Mouse (Mus musculus): ENCODE measurements around the gene Dnase1l3.

Gene Dnase1l3

DNA sequence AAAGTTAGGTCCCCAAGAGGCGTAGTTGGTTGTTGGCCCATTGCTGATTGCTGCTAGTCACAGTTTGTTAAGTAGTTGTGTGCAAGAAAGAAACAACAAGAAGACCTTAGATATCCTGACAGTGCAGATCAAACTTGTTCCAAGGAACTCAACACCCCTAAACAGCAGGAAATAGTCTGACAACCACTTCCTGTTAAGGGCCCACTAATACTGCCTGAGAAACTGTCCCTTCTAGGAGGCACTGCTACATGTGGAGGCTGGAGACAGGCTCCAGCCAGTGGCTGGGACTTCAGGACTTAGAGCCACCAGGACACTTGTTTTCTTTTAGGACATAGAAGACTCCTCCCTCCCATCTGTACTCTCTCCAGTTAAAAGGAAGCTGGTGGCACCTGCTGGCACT lies 16.9 kb downstream of the Dnase1l3 start:
- DNase-seq (ENCODE audit: low spot score in 2 of 2), result no peak

DNA sequence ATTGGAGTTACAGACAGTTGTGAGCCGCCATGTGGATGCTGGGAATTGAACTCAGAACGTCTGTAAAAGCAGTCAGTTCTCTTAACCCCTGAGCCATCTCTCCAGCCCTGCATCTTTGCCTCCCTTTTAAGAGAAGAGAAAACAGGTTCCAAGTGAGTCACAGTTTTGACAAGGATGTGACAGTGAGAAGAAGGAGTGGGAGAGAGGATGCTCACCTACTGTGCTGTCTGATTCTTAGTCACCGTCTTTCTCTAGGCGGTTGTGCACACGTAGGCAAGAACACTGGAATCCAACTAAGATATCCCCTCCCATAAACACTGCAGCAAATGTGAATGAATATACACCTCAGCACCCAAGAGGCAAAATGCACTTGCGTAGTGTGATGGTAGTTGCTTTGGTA lies 19.2 kb downstream of the Dnase1l3 start:
- no peak for DNase-seq (ENCODE audit: low spot score in 2 of 2)

DNA sequence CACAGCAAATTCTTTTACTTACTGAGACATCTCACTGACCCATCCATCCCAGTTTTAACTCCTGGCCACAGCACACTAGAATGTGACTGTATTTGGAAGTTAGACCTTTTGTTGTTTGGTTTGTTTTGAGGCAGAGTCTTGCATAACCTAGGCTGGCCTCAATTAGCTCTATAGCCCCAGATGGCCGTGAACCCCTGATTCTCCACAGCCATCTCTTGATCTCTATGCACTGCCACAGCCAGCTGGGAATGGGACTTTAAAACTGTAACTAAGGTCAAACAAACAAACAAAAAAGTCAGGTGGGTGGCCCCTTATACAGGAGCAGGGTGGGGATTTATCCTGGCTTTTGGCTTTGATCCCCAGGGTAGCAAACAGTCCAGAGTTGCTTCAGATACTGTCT lies 19.7 kb downstream of the Dnase1l3 start:
- DNase-seq (ENCODE audit: low spot score in 2 of 2), result no peak

DNA sequence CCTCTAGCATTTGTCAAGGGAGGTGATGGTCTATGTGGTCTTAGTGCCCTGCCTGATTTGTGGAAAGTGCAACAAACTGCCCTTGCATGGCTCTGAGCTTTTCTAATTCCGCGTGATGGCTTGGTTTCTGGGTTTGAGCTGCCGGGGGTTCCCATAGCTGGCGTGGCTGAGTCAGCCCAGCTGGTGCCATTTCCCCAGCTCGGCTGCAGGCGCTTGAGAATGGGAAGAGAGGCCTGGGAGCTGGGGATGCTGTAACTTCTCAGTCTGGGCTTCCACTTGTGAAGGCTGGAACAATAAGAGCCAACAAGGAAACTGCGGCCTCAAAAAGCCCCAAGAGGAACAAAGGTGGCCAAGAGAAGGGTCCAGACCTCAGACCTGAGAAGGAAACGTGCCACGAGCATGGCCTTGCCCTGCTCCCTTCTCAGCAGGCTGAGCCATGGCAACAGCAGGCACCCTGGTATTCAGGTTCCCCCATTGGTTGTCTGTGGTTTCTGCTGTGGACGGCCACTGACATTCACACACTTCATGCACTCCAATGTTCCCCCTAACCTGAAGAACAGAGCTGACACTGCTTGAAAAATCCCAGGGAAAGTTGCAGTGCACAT lies 22.4 kb downstream of the Dnase1l3 start:
- no peak for DNase-seq (ENCODE audit: low spot score in 2 of 2)

DNA sequence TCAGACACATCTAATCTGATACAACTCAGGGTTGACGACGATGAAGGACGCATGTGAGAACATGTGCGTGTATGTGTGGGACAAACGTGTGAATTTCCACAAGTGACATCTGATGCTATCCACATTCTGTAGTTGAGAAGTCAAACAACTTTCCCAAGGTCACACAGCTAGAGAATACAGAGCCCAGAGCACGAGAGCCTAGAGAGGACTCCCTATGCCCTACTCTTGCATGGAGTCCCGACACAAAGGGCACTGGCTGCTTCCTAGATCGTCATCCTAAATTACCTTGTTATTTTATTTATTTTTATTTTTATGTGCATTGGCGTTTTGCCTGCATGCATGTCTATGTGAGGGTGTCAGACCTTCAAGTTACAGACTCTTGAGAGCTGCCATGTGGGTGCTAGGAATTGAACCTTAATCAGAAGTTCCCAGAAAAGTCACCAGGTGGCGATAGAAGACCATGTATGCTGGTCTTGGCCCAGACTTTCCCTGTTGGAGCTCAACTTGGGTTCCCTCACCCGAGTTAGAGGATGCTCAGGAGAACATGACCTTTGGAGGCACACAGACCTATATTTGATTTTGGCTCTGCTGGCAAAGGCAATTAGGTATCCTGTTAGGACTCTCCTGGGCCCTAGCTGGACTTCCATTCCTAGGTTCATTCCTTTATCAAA lies 30.0 kb downstream of the Dnase1l3 start:
- DNase-seq (ENCODE audit: low spot score in 2 of 2), result peak; percentile 69 to 80

DNA sequence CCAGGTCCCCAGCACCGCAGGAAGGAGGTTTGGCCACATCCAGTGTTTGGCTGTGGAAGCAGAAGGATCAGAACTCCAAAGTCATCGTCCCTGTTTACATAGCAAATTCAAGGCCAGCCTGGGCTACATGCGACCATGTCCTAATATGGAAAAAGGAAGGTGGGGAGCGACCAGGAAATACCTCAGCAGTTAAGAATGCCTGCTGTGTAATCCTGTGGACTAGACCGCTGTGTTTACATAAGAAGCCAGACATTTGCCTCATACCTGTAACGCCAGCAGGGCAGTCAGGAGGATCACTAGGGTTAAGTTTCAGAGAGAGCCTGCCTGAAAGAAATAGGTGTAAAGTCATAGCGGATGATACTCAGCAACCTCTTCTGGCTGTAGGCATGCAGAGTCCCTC lies 31.2 kb downstream of the Dnase1l3 start:
- no peak for DNase-seq (ENCODE audit: low spot score in 2 of 2)

DNA sequence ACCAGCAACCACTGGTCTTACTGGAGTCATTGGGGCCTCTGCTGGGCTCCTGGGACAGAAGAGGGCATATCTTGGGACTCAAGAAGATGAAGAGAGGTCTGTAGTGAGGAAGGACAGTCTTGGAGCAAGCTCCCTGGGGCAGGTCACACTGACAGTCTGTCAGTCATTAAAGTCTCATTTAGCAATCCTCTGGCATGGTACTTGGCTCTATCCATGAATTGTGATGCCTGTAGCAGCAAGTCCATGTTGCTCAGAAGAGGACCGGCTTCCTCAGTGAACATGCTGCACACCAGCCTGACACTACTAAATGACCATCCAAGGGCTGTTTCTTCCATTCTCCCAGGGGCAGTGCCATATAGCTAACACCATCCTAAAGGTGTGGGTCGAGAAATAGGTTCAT lies 31.7 kb downstream of the Dnase1l3 start:
- no peak for DNase-seq (ENCODE audit: low spot score in 2 of 2)

DNA sequence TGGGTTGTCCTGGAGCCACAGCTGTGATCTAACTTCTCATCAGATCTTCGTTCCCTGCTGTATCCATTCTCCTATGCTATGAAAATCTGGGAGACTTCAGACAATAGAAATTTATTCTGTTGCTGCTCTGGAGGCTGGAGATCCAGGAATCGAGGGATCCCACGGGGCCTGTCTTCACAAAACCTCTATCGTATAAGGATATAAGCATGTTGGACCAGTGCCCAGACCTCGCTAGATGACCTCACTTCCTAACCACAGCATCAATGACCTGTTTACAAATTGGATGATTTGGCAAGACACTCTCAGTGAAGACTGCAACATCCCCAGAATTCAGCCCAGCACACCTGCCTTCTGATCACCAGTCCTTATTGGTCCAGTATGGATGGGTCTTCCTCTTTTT lies 32.7 kb downstream of the Dnase1l3 start:
- DNase-seq (ENCODE audit: low spot score in 2 of 2), result no peak

DNA sequence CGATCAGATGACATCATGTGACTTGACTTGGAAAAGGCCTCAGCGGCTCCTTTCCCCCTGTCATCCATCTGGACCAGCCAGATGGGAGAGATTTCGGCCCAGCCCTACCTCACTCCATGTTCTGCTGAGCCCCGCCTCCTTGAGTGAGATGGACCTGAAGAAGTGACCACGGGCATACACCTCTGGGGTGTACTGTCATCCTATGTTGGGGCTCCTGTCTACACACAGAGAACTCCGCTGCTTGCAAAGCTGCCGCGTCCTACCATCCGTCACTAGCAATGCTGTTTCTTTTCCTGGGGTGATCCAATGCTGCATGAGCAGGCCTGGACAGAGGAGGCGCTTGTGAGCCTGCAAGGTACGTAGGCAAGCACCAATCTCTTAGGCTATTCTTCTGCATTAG lies 33.8 kb downstream of the Dnase1l3 start:
- DNase-seq (ENCODE audit: low spot score in 2 of 2), result peak in 1 of 2 experiments; percentile 60

DNA sequence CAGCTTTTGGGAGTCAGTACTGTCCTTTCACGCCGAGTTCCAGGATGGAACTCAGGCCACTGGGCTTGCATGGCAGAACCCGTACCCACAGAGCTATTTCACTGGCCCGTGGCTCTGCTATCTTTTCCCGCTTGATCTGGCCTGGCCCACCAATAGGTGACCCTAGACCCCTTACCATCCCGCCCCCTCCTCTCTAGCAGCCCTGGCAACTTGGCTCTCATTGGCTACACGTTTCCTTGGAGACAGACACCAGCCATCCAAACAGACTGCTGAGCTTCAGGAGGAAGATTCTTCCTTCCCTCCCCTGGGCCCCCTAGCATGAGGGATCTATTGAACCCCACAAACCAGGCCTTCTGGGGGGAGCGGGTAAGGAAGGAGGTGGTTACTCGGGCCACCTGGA lies 37.3 kb downstream of the Dnase1l3 start, which contains the start of gene Gm45521:
Gene Gm45521 (plus strand): TSS at position 240 of the 400 bp plus-strand sequence.
- no peak for DNase-seq (ENCODE audit: low spot score in 2 of 2)

DNA sequence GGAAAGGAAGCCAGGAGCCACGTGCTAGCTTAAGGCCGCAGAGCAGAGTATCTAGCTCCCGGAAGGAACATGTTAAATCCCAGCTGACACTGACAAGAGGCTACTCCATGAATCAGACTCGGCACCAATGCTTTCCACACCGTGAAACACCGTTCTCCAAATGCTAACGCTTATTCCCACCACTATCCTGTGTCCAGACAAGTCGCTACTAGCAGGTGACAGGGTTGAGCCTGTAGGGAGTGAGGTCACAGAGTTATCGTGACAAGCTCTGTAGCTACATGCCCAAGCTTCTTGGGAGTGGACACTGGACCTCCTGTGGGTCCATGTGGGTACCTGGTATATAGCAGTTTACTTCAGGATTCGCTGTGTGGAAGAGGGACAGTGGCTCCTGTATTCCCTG lies 37.9 kb downstream of the Dnase1l3 start:
- DNase-seq (ENCODE audit: low spot score in 2 of 2), result no peak

DNA sequence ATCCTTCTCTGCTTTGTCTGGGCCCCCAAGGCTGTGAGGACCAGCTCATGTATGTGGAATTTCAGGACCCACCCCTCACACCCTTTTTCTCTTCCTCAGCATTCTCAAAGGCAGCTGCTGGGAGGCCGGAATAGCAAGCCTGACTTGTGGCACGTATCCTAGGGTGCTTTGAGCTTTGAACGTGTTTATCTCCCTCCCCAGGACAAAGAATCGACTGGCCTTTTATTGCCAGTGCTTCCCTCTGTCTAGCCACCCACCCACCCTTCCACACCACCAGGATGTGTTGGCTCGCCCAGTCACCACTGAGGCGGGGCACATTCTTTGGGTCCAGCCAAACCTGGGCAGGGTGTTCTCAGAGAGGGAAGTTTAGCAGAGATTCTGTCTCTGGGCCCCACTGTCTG lies 40.3 kb downstream of the Dnase1l3 start:
- DNase-seq (ENCODE audit: low spot score in 2 of 2), result no peak

DNA sequence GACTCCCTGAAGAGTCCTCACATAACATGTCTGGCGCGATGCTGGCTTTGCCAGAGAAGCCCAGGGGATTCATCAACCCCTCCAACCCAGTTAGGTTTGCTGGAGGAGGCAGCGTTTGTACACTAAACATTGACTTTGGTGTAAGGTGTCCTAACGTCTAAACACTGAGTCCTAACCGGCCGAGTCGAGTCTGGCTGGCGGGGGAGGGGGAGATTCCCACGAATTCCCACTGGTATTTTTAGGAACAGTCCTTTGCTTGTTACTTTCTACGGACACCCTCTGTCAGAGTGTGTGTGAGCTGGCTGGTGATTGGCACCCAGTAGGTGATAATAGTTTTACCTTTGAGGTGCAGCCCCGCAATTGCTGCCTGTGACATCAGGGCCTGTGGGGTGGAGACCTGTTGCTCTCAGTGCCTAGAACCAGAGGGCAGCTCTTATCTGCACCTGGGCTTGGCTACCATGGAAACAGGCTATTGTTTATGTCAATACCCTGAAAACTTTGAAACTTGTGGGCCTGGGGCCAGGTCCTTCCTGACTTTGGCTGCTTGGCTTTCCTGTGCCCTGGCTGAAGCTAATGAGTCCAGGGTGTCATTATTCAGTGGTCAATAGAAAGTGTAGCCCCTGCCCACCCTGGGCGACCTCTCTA lies 41.6 kb downstream of the Dnase1l3 start:
- no peak for DNase-seq (ENCODE audit: low spot score in 2 of 2)

DNA sequence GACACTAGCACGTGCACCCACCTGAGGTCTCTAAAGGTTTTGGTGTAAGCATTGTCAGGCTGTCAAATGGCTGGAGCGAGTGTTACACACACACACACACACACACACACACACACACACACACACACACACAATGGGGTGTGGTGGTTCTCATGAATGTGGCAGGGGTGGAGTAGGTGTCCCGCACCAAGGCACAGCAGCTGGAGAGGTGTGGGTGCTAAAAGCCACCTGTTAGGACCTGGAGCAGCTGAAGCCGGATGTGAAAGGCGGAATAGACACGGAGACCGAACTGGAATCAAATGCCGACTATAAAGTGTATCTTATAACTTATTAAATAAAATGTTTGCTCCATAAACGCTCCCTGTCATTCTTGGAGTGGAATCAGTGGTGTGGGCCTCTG lies 43.1 kb downstream of the Dnase1l3 start:
- no peak for DNase-seq (ENCODE audit: low spot score in 2 of 2)

DNA sequence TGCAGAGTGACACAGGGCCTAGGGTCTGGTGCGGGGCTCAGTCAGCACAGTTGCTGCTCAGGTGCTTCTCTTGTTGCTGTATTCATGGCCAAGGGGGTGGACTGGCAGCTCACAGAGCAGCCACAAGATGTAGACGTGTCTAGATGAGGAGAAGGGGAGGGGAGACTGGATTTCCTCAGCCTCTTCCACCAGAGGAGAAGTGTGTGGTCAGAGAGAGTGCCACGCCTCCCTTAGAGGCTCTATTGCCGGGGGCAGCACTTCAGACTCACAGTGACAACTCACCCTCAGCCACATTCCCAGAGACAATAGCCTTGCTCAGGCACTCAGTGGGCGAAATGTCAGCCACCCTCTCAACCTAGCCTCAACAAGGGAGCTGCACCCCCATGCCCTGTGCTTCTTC lies 49.1 kb downstream of the Dnase1l3 start:
- DNase-seq (ENCODE audit: low spot score in 2 of 2), result no peak

DNA sequence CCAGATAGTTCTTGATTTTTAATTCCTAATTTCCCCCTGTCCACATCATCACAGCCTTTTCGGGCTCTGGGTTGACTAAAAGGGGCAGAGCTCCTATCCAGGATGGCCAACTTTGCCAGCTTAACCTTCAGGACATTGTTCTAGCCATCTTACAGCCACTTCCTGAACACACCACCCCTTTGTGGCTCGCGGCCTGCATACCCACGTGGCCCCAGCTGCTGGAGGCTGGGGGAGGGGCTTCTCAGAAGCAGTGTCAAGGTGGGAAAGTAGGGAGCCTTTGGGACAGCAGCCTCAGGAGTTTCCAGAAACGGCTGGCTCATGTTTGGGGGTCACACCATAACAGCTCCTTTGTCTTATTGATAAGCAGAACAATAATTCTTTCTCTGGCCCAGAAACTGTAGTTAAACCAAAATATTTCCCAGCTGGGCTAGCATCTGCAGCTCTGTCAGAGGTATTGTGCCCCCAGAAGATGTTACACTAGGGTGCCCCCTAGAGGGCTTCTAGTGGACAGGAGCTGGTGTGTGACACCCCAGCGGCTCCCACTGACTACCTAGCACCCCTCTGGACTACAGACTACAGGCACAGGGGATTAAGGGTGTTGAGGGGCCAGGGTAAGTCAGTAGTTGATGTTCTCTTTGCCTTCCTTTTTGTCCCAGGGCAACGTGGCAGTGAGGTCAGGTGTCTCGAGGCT lies 49.9 kb downstream of the Dnase1l3 start:
- DNase-seq (ENCODE audit: low spot score in 2 of 2), result no peak

DNA sequence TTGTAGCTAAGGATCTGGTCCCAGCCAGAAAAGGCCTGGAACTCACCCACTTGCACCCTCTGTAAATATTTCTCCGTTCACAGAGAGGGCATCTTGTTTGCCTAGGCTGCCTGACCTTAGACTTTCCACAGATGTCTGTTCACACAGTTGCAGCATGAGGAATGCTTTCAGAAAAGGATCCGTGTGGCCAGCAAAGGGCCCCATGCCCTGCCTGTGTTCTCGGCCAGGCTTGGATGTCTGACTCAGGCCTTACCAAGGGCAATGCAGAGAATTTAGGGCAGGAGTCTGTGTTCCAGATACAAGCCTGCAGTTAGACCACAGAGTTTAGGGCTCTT lies 50.6 kb downstream of the Dnase1l3 start:
- DNase-seq (ENCODE audit: low spot score in 2 of 2), result no peak

DNA sequence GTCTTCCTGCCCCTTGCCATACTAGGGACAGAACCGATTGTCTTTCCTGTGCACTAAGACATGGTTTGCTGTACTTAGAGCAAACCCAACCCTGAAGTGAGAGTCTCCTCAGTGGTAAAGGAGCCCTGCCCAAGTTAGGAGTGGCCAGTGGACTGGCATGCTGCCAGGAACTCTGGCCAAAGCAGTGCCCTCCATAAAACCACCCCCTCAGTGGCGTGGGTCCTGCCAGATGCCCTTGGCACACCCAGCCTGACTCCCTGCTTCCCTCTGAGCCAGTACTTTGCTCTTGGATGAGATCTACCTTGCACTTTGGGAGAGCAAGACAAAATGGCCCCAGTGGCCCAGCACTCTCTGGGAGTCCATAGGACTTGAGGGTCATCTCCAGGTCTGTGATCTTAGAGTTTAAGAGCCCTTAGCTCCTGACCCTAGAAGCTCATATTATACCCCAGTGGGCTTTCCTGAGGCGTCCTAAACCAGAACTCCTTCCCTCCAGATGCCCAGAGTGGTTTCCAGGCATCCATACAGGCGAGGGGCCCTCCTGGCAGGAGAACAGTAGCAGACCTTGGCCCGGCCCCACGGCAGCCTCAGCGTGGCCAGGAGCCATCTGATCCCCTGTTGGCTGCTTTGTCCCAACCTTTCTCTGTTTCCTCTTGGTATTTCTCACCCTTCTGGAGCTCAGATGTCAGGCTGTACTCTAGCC lies 51.1 kb downstream of the Dnase1l3 start:
- DNase-seq (ENCODE audit: low spot score in 2 of 2), result peak in 1 of 2 experiments; percentile 63

DNA sequence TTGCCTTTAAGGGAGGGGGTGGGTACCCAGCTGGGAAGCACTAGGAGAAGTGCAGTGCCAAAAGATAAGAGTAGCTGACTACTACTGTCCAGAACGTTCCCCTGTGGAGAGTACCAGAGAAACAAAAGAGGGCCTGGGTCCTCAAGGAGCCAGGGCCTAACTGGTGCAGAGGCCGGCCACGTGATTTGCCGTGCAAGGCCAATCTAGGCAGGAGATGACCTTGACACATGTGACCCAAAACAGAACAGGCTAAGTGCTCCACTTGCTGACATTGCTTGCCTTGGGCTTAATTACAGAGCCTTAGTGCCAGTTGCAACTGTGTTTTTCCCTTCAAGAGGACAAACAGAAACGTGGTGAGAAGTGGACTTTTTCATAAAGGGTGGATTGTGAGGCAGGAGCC lies 53.0 kb downstream of the Dnase1l3 start:
- no peak for DNase-seq (ENCODE audit: low spot score in 2 of 2)

DNA sequence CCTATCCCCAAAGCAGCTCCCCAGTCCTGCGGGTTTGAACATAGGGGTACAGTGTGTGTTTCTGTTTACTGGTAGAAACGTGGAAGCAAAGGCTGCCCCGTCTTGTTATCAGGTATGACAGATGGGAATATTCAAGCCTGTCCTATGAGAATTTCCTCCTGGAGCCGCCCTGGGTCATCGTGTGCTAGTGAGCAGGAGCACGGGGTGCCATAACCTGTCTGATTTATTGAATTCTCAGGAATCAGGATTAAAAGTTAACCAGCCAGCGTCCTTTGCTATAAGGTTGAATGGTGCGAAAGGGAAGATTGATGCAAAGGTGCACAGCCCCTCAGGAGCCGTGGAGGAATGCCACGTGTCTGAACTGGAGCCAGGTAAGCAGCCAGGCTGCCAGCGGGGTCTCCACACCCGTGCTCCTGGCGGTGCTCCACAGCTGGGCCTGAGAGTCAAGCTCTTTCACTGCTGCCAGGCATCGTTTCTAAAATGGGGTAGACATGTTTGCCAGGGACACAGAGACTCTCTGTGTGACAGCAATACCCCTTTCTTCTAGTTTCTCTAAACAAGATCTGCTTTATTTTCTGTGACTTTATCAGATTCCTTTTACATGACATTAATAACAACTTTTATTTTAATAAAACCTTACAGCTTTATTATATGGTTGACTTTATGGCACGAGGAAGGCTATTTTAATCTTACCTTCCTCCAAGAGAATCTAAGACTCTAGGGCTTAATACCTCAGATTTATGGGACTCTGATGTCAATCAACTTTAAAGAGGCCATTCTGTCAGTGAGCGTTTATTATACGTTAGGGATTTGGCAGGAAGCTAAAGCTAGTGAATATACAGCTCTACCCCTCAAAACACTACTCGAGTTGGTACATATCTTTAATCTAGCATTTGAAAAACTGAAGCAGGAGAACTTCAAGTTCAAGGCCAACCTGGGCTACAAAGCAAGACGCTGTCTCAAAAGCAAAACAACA lies 55.3 kb downstream of the Dnase1l3 start:
- peak in 1 of 2 experiments; percentile 62 for DNase-seq (ENCODE audit: low spot score in 2 of 2)

DNA sequence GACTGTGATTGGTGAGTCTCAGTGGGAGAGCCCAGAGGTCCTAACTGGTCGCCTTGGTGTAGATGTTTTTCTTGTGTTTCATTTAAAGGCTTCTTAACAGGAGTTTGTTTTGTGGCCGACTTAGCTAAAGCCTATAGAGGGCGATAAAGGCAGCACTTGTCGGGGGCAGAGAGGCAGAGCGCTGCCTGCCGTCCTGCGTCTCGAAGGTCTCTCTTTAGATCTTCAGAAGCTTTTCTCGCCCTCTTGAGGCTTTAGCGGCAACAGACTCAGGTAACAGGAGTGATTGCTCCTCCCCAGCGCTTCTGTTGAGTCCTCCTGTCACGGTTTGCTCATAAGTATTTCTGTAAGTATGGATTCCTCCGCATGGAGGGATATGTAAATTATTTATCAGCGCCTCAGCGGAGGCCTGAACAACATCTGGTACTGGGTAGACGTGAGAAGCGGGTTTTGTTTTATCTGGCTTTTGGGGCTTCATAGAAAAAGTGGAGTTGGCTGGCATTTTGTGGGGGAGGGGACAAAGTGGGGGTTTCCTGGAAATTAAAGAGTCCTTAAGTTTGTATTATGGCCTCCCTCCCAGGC lies 57.2 kb downstream of the Dnase1l3 start:
- DNase-seq (ENCODE audit: low spot score in 2 of 2), result peak; percentile 51 to 54
